Mouse (Mus musculus): Measurements from ENCODE around the gene Akr1b8. TPM values are rescaled to one million over a fixed set of nuclear protein-coding genes. Genes with fewer than 3 reads are reported as not detected.
"Not testable (repeated sequence)": the region's sequence is repeated elsewhere in the genome, so short reads cannot be mapped to it uniquely, and the experiment has no call there.

Gene Akr1b8
- polyA plus RNA-seq, 1 experiment from 2014 or later: 6.6 TPM

- no peak overlapping the region for H3K9ac ChIP-seq (ENCODE audit: low read length)
Measured at GRCm38 (mm10) chr6:34318172-34318571, 35.7 kb upstream of the Akr1b8 start.

GRCm38 (mm10) chr6:34318636-34319035 is 35.3 kb upstream of the Akr1b8 start:
- WGBS: 78% methylated on average over 6 of the region's 6 CpGs
- H3K4me2 ChIP-seq (ENCODE audit: low read length): no peak overlapping the region
- no peak overlapping the region for H3K4me3 ChIP-seq (ENCODE audit: low read depth, low read length)
- no peaks in the 10 kb centered on the region for H3K27me3 ChIP-seq (replicated peaks; ENCODE audit: control insufficient read depth, insufficient read depth, low read length)
- H3K27ac ChIP-seq (ENCODE audit: low read depth): no peak overlapping the region
- no peaks in the 10 kb centered on the region for H3K36me3 ChIP-seq (ENCODE audit: control insufficient read depth, insufficient read depth, low read length)
- peaks cover 25% of the 10 kb centered on the region for H3K4me1 ChIP-seq (replicated peaks; ENCODE audit: control insufficient read depth, insufficient read depth, low read length)
- DNase-seq (ENCODE audit: low spot score) (no peak), ATAC-seq (replicated peaks; ENCODE audit: low FRiP score, low TSS enrichment, low read depth) (no peak)
- no peaks in the 10 kb centered on the region for H3K9me3 ChIP-seq (ENCODE audit: control insufficient read depth, low read length)
- H3K9ac ChIP-seq (ENCODE audit: low read length): no peak overlapping the region

More at GRCm38 (mm10) chr6:34318172-34318571, 35.7 kb upstream of the Akr1b8 start:
- Histone ChIP-seq H3K4me2 (ENCODE audit: low read length) (peak overlapping the region; percentile 89), H3K9me3 (ENCODE audit: control insufficient read depth, low read length) (no peaks in the 10 kb centered on the region), H3K4me3 (ENCODE audit: low read depth, low read length) (peak overlapping the region; percentile 61; the same call in 1 of the 2 replicates), H3K27ac (ENCODE audit: low read depth) (no peak overlapping the region), H3K27me3 (replicated peaks; ENCODE audit: control insufficient read depth, insufficient read depth, low read length) (no peaks in the 10 kb centered on the region), H3K36me3 (ENCODE audit: control insufficient read depth, insufficient read depth, low read length) (no peaks in the 10 kb centered on the region), H3K4me1 (replicated peaks; ENCODE audit: control insufficient read depth, insufficient read depth, low read length) (peaks cover 25% of the 10 kb centered on the region)
- DNase-seq (ENCODE audit: low spot score) (no peak), ATAC-seq (replicated peaks; ENCODE audit: low FRiP score, low TSS enrichment, low read depth) (no peak)
- 52% methylated on average over 5 of the region's 5 CpGs for WGBS

- DNase-seq (ENCODE audit: low spot score) (no peak), ATAC-seq (replicated peaks; ENCODE audit: low FRiP score, low TSS enrichment, low read depth) (no peak)
- Histone ChIP-seq H3K9ac (ENCODE audit: low read length) (no peak overlapping the region), H3K36me3 (ENCODE audit: control insufficient read depth, insufficient read depth, low read length) (no peaks in the 10 kb centered on the region), H3K4me2 (ENCODE audit: low read length) (no peak overlapping the region), H3K27me3 (replicated peaks; ENCODE audit: control insufficient read depth, insufficient read depth, low read length) (no peaks in the 10 kb centered on the region), H3K27ac (ENCODE audit: low read depth) (no peak overlapping the region), H3K9me3 (ENCODE audit: control insufficient read depth, low read length) (no peaks in the 10 kb centered on the region), H3K4me1 (replicated peaks; ENCODE audit: control insufficient read depth, insufficient read depth, low read length) (0 out of 2 replicates have a peak, but pooled peaks cover 3% of the 10 kb centered on the region), H3K4me3 (ENCODE audit: low read depth, low read length) (no peak overlapping the region)
- WGBS: 93% methylated on average over 7 of the region's 7 CpGs
Measured at GRCm38 (mm10) chr6:34322121-34322520, 31.8 kb upstream of the Akr1b8 start.

- H3K36me3 ChIP-seq (ENCODE audit: control insufficient read depth, insufficient read depth, low read length): no peaks in the 10 kb centered on the region
- no peaks in the 10 kb centered on the region for H3K9me3 ChIP-seq (ENCODE audit: control insufficient read depth, low read length)
- no peaks in the 10 kb centered on the region for H3K4me1 ChIP-seq (replicated peaks; ENCODE audit: control insufficient read depth, insufficient read depth, low read length)
- WGBS: 86% methylated on average over 5 of the region's 5 CpGs
- ATAC-seq (replicated peaks; ENCODE audit: low FRiP score, low TSS enrichment, low read depth) (no peak), DNase-seq (ENCODE audit: low spot score) (no peak)
- no peak overlapping the region for H3K4me2 ChIP-seq (ENCODE audit: low read length)
- no peak overlapping the region for H3K27ac ChIP-seq (ENCODE audit: low read depth)
- H3K4me3 ChIP-seq (ENCODE audit: low read depth, low read length): no peak overlapping the region
- no peak overlapping the region for H3K9ac ChIP-seq (ENCODE audit: low read length)
- no peaks in the 10 kb centered on the region for H3K27me3 ChIP-seq (replicated peaks; ENCODE audit: control insufficient read depth, insufficient read depth, low read length)
Measured at GRCm38 (mm10) chr6:34331379-34331778, 22.5 kb upstream of the Akr1b8 start.

GRCm38 (mm10) chr6:34331804-34332203 is 22.1 kb upstream of the Akr1b8 start:
- not testable (repeated sequence) for H3K27me3 ChIP-seq (replicated peaks; ENCODE audit: control insufficient read depth, insufficient read depth, low read length); H3K4me2 ChIP-seq (ENCODE audit: low read length); DNase-seq (ENCODE audit: low spot score); H3K36me3 ChIP-seq (ENCODE audit: control insufficient read depth, insufficient read depth, low read length); H3K4me3 ChIP-seq (ENCODE audit: low read depth, low read length); H3K4me1 ChIP-seq (replicated peaks; ENCODE audit: control insufficient read depth, insufficient read depth, low read length); H3K9me3 ChIP-seq (ENCODE audit: control insufficient read depth, low read length); H3K9ac ChIP-seq (ENCODE audit: low read length); ATAC-seq (replicated peaks; ENCODE audit: low FRiP score, low TSS enrichment, low read depth); H3K27ac ChIP-seq (ENCODE audit: low read depth)
- WGBS: 87% methylated on average over 12 of the region's 12 CpGs

- no peak overlapping the region for H3K27ac ChIP-seq (ENCODE audit: low read depth)
- DNase-seq (ENCODE audit: low spot score) (no peak), ATAC-seq (replicated peaks; ENCODE audit: low FRiP score, low TSS enrichment, low read depth) (no peak)
- H3K9me3 ChIP-seq (ENCODE audit: control insufficient read depth, low read length): no peaks in the 10 kb centered on the region
- H3K36me3 ChIP-seq (ENCODE audit: control insufficient read depth, insufficient read depth, low read length): no peaks in the 10 kb centered on the region
- 77% methylated on average over 5 of the region's 5 CpGs for WGBS
- no peaks in the 10 kb centered on the region for H3K4me1 ChIP-seq (replicated peaks; ENCODE audit: control insufficient read depth, insufficient read depth, low read length)
- no peak overlapping the region for H3K4me2 ChIP-seq (ENCODE audit: low read length)
- no peaks in the 10 kb centered on the region for H3K27me3 ChIP-seq (replicated peaks; ENCODE audit: control insufficient read depth, insufficient read depth, low read length)
- H3K4me3 ChIP-seq (ENCODE audit: low read depth, low read length): no peak overlapping the region
- no peak overlapping the region for H3K9ac ChIP-seq (ENCODE audit: low read length)
Measured at GRCm38 (mm10) chr6:34334673-34335072, 19.2 kb upstream of the Akr1b8 start.

GRCm38 (mm10) chr6:34337799-34338198 is 16.1 kb upstream of the Akr1b8 start:
- Histone ChIP-seq H3K36me3 (ENCODE audit: control insufficient read depth, insufficient read depth, low read length) (no peaks in the 10 kb centered on the region), H3K4me3 (ENCODE audit: low read depth, low read length) (no peak overlapping the region), H3K27ac (ENCODE audit: low read depth) (no peak overlapping the region), H3K4me1 (replicated peaks; ENCODE audit: control insufficient read depth, insufficient read depth, low read length) (no peaks in the 10 kb centered on the region), H3K9me3 (ENCODE audit: control insufficient read depth, low read length) (no peaks in the 10 kb centered on the region), H3K27me3 (replicated peaks; ENCODE audit: control insufficient read depth, insufficient read depth, low read length) (no peaks in the 10 kb centered on the region), H3K4me2 (ENCODE audit: low read length) (no peak overlapping the region), H3K9ac (ENCODE audit: low read length) (no peak overlapping the region)
- 88% methylated on average over 2 of the region's 2 CpGs for WGBS
- ATAC-seq (replicated peaks; ENCODE audit: low FRiP score, low TSS enrichment, low read depth) (no peak), DNase-seq (ENCODE audit: low spot score) (no peak)

- 84% methylated on average over 4 of the region's 4 CpGs for WGBS
- H3K9ac ChIP-seq (ENCODE audit: low read length): no peak overlapping the region
- ATAC-seq (replicated peaks; ENCODE audit: low FRiP score, low TSS enrichment, low read depth): no peak
- no peaks in the 10 kb centered on the region for H3K9me3 ChIP-seq (ENCODE audit: control insufficient read depth, low read length)
- H3K4me3 ChIP-seq (ENCODE audit: low read depth, low read length): no peak overlapping the region
- no peaks in the 10 kb centered on the region for H3K27me3 ChIP-seq (replicated peaks; ENCODE audit: control insufficient read depth, insufficient read depth, low read length)
- DNase-seq (ENCODE audit: low spot score): no peak
- no peak overlapping the region for H3K4me2 ChIP-seq (ENCODE audit: low read length)
- no peak overlapping the region for H3K27ac ChIP-seq (ENCODE audit: low read depth)
- H3K4me1 ChIP-seq (replicated peaks; ENCODE audit: control insufficient read depth, insufficient read depth, low read length): 0 out of 2 replicates have a peak, but pooled peaks cover 3% of the 10 kb centered on the region
- no peaks in the 10 kb centered on the region for H3K36me3 ChIP-seq (ENCODE audit: control insufficient read depth, insufficient read depth, low read length)
Measured at GRCm38 (mm10) chr6:34341991-34342390, 11.9 kb upstream of the Akr1b8 start.

GRCm38 (mm10) chr6:34342476-34342875 is 11.4 kb upstream of the Akr1b8 start:
- ATAC-seq (replicated peaks; ENCODE audit: low FRiP score, low TSS enrichment, low read depth): no peak
- DNase-seq (ENCODE audit: low spot score): no peak
- Histone ChIP-seq H3K27me3 (replicated peaks; ENCODE audit: control insufficient read depth, insufficient read depth, low read length) (no peaks in the 10 kb centered on the region), H3K4me1 (replicated peaks; ENCODE audit: control insufficient read depth, insufficient read depth, low read length) (0 out of 2 replicates have a peak, but pooled peaks cover 3% of the 10 kb centered on the region), H3K27ac (ENCODE audit: low read depth) (no peak overlapping the region), H3K4me3 (ENCODE audit: low read depth, low read length) (no peak overlapping the region), H3K9me3 (ENCODE audit: control insufficient read depth, low read length) (no peaks in the 10 kb centered on the region), H3K4me2 (ENCODE audit: low read length) (no peak overlapping the region), H3K9ac (ENCODE audit: low read length) (no peak overlapping the region), H3K36me3 (ENCODE audit: control insufficient read depth, insufficient read depth, low read length) (no peaks in the 10 kb centered on the region)
- 79% methylated on average over 2 of the region's 2 CpGs for WGBS

All from intestine, embryonic 14.5 days (tissue).